Mouse (Mus musculus) cerebellum, adult (tissue): ENCODE data around the gene Slc3a2.

ENCODE experiments used
- ATAC-seq: cut with Nextera tagmentation; 2 replicates; pipeline ENCODE4 v1.9.2; 2017; ENCODE audit warnings: mild to moderate bottlenecking, moderate library complexity, mixed read lengths; ENCODE audit not compliant: insufficient number of reproducible peaks, low FRiP score, low TSS enrichment

The Slc3a2 gene

DNA sequence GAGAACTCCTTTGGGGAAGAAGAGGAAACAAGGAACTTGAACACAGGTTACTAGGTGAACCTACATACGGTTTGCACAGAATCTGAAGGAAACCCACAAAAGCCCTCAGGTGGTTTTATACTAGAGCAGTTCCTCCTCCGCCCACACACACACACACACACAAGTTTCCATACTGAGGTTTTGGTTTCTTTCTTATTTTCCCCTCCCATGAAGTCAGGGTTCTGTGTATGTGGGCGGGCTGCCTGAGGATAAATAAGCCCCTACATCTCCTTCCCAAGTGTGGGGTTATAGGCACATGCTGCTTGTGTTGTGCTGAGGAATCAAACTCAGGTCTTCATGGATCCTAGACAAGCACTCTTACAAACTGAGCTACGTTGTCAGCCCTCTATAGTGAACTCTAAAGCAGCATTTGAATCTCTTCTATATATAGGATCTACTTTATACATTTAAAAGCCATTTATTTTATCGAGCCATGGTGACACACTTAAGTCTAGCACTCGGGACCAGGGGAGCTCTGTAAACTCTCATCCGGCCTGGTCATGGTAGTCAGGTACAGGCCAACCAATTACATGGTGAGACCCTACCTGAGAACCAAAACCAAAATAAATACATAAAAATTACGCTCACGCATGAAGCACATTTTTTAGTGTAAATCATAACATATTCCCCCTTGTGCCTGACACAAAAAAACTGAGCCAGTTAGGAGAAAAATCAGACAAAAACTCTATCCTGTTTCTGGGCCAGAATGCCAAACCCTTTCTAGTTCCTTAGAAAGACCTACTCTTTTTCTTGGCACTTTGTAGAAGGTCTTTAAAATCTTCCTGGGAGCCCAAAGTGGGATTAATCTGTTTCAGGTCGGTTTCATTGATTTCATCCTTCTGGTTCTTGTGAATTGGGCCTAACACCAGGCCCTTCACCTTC is 11.0 kb downstream of the Slc3a2 start:
- ATAC-seq = no peak

GRCm38 (mm10) chr19:8711506-8711905 is 11.7 kb downstream of the Slc3a2 start:
- ATAC-seq = no peak

- ATAC-seq = no peak
These were observed 13.1 kb downstream of the Slc3a2 start for GRCm38 (mm10) chr19:8710057-8710456.

DNA sequence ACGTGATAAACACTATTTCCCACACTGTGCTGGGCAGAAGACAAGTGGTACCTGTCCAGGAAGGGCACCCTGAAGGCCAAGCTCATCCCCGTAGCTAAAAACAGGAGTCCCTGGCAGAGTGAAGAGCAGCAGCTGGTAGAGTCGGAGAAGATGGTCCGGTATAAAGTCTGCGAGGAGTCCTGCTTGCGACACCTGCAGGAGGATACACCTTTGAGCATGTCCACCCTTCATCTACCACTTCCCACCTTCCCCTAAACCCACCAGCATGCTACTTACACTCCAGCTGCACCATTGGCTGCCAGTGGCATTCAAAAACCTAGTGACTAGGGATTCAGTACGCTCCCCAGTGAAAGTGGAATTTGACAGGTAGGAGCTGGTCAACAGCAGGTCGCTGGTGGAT is 14.2 kb downstream of the Slc3a2 start:
- ATAC-seq = no peak

GRCm38 (mm10) chr19:8706930-8707329 is 16.2 kb downstream of the Slc3a2 start:
- ATAC-seq = no peak

- ATAC-seq = no peak
These were observed 17.0 kb downstream of the Slc3a2 start for GRCm38 (mm10) chr19:8706132-8706667.

GRCm38 (mm10) chr19:8705026-8705708 is 18.0 kb downstream of the Slc3a2 start:
- ATAC-seq = no peak

DNA sequence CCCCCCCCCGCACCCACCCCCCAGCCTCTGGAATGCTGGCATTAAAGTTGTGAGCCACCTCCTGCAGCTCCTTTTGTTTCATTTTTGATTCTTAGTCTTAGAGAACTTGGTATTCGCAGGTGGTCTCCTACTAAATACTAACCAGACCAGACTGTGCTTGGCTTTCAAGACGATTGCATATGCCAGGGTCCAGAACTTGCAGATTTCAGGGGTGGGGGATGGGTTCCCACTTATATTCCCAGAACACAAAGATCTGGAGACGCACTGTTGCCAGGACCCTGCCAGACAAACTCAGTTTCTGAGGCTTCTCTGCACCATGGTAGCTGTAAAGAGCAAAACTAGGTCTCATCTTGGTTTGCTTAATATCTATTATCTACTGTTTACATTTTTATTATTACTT is 19.6 kb downstream of the Slc3a2 start:
- ATAC-seq = no peak

GRCm38 (mm10) chr19:8702458-8702857 is 20.7 kb downstream of the Slc3a2 start:
- ATAC-seq = no peak

GRCm38 (mm10) chr19:8699652-8700051 is 23.5 kb downstream of the Slc3a2 start:
- ATAC-seq = no peak

DNA sequence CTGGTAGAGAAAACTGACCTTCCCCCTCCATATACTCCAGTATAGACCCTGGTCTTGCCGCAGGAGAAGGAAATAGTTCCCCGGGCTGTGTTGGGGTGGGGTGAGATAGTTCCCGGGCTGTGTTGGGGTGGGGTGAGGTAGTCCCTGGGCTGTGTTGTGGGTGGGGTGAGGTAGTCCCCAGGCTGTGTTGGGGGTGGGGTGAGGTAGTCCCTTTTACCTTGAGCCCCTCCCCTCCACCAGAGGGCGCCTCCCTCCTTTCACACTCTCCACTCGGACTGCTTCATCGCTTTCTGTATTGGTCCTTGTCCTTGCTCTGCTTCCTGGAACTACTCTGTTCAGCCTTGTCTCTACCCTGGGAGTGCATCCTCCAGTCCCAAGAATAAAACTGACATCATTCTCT is 27.8 kb downstream of the Slc3a2 start:
- ATAC-seq = no peak

GRCm38 (mm10) chr19:8692740-8693139 is 30.4 kb downstream of the Slc3a2 start:
- no peak for ATAC-seq

DNA sequence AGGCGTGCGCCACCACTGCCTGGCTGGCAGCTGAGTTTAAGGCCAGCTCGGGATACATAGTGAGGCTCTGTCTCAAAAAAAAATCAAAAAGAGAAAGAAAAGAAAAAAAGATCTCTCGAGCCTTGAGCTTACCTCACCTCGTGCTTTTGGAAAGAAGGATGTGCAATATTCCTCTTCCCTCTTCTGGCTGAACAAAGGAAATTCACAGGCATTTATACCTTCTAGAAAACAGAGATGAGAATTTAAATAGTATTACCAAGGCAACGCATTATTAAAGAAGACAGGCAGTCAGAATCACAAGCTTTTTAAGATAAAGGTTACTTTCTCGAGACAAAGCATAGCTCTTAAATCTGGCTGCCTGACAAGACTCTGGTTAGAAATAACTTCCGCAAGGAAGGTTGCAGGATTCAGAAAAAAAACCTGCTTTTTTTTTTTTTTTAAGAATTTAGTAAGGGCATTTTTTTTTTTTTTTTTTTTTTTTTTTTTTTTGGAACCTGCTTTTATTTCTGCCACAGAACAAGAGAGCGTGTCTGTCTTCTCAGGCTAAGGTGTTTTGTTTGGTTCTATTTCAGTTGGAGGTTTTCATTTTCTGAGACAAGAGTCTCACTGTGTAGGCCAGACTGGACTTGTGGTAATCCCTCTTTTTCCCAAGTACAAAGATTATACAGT is 31.2 kb downstream of the Slc3a2 start:
- no peak for ATAC-seq

GRCm38 (mm10) chr19:8683627-8684026 is 39.5 kb downstream of the Slc3a2 start:
- no peak for ATAC-seq

- ATAC-seq = no peak
These were observed 40.2 kb downstream of the Slc3a2 start for GRCm38 (mm10) chr19:8682996-8683395.

GRCm38 (mm10) chr19:8681633-8682362 is 41.4 kb downstream of the Slc3a2 start:
- ATAC-seq = no peak

DNA sequence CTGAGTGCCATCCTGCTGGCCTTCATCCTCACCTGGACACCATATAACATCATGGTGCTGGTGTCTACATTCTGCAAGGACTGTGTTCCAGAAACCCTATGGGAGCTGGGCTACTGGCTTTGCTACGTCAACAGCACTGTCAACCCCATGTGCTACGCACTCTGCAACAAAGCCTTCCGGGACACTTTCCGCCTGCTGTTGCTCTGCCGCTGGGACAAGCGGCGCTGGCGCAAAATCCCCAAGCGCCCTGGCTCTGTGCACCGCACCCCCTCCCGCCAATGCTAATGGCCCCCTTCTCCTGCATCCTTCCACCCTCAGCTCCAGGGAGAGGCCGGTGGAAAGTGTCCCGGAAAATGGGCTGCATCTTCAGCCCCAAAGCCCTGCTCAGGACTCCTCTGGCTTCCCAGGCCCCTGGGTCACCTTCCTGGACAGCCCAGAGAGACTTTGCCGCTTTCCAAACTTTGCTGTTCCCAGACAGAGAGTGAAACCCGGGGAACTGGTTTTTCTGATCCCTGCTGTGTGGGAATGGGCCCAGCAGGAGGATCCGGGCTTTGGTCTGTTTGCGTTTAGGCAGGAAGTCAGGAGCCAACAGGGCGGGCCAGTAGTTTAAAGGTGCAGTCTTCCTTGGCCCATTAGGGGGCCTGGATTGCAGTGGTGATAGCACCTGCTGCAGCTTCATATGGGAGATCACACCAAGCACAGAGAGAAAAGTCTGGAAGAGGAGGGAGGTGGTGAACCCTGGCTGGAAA is 44.0 kb downstream of the Slc3a2 start:
- no peak for ATAC-seq

DNA sequence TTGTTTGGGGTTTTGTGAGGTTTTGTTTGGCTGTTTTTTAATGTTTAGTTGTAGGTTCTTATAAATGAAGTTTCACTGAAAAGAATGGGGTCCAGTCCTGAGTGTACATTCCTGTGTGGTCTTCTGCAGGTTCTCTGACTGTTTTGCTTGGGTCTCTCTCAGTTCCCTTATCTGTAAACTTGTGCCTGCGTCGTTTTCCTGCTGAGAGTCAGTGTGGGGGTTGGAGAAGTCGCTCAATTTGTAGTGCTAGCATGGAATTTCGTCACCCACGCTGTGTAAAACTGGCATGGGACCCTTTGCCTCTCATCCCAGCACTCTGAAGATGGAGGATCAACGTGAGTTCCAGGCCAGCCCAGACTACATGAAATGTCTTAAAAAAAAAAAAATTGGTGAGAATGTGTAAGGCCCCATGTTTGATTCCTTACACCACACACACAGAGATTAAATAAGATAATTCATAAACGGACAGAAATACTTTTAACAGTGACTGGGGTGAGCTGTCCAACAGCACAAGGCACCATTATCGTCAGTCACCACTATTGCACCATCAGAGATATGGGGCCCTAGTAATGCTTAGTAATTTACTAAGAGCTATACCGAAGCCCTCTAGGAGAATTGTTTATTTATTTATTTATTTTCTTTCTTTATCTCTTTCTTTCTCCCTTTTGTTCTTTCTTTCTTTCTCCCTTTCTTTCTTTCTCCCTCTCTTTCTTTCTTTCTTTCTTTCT is 49.7 kb downstream of the Slc3a2 start:
- ATAC-seq = no peak

- ATAC-seq = no peak
These were observed 50.3 kb downstream of the Slc3a2 start for GRCm38 (mm10) chr19:8672859-8673258.
